Mouse (Mus musculus): ENCODE results near the gene Trim52. TPM values are rescaled to one million over a fixed set of nuclear protein-coding genes. Genes with fewer than 3 reads are reported as not detected.

The Trim52 gene
- polyA plus RNA-seq, 1 experiment = not detected

DNA sequence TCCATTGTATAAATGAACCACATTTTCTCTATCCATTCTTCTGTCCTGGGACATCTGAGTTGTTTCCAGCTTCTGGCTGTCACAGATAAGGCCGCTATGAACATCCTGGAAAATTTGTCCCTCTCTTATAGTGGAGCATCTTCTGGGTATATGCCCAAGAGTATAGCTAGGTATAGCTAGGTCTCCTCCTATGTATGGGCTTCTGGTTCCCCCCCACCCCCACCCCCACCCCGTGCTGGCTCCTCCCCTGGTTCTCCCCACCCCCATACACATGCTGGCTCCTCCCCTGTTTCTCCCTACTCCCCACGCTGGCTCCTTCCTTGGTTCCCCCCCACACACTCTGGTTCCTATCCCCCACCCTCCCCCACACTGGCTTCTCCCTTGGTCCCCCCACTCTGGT is 78.0 kb downstream of the Trim52 start:
- TF ChIP-seq GATA1 (IDR thresholded peaks at IDR 0.05; ENCODE audit: borderline replicate concordance, low read length) (no peak), FLI1 (IDR thresholded peaks at IDR 0.05; ENCODE audit: low read length) (no peak)
- Histone ChIP-seq H3K4me3 (replicated peaks) (no peak overlapping the region), H3K27me3 (replicated peaks) (no peaks in the 10 kb centered on the region), H3K9me3 (0 out of 2 replicates have a peak, but pooled peaks cover 5% of the 10 kb centered on the region), H3K36me3 (replicated peaks; ENCODE audit: low read length) (no peaks in the 10 kb centered on the region), H3K4me1 (0 out of 2 replicates have a peak, but pooled peaks cover 3% of the 10 kb centered on the region)

Other genes with a start within 250 kb of the Trim52 start
- 1.6 and 2.1 TPM in 2 replicates for gene Spry2, start 209.4 kb upstream of the Trim52 start, polyA plus RNA-seq (2012; ENCODE audit: insufficient read depth, low replicate concordance)